Mouse (Mus musculus) heart, embryonic 16.5 days (tissue): ENCODE results near the gene Atad1. TPM values are rescaled to one million over a fixed set of nuclear protein-coding genes. Genes with fewer than 3 reads are reported as not detected.

Source experiments
- ATAC-seq: fragments of 200-750 bp; cut with Nextera tagmentation; replicated peaks from 2 replicates; pipeline ENCODE4 v1.8.0; 2017; ENCODE audit warnings: moderate number of reproducible peaks; ENCODE audit not compliant: insufficient read depth, low FRiP score; ENCODE audit errors: extremely low read depth
- H3K27ac ChIP-seq: fragments of 300-500 bp; sonication (generic); 2 replicates; pipeline ENCODE4 v1.5.1; 2014; ENCODE audit warnings: mild to moderate bottlenecking, low read length, control low read depth, moderate library complexity
- H3K27me3 ChIP-seq: fragments of 300-500 bp; sonication (generic); 2 replicates; pipeline ENCODE4 v1.6.1; 2014; ENCODE audit warnings: low read length, mixed read lengths; ENCODE audit not compliant: control insufficient read depth, insufficient read depth
- H3K36me3 ChIP-seq: fragments of 300-500 bp; sonication (generic); 2 replicates; pipeline ENCODE4 v1.6.1; 2014; ENCODE audit not compliant: control insufficient read depth, insufficient read depth
- H3K4me1 ChIP-seq: fragments of 300-500 bp; sonication (generic); 2 replicates; pipeline ENCODE4 v1.6.1; 2014; ENCODE audit warnings: low read length, mixed read lengths; ENCODE audit not compliant: control insufficient read depth, insufficient read depth
- H3K4me2 ChIP-seq: fragments of 300-500 bp; sonication (generic); 2 replicates; pipeline ENCODE4 v1.6.1; 2014; ENCODE audit warnings: low read depth, mild to moderate bottlenecking, control low read depth, low read length
- H3K4me3 ChIP-seq: fragments of 300-500 bp; sonication (generic); 2 replicates; pipeline ENCODE4 v1.5.1; 2014; ENCODE audit warnings: mild to moderate bottlenecking, control low read depth, low read length
- H3K9ac ChIP-seq: fragments of 300-500 bp; sonication (generic); 2 replicates; pipeline ENCODE4 v1.6.1; 2014; ENCODE audit warnings: low read length, control low read depth
- H3K9me3 ChIP-seq: fragments of 300-500 bp; sonication (generic); replicated peaks from 2 replicates; pipeline ENCODE4 v1.6.1; 2016; ENCODE audit warnings: low read length; ENCODE audit not compliant: control insufficient read depth
- WGBS: fragments of 180-500 bp; shearing (Covaris S2); extraction: QIAGEN DNeasy Blood & Tissue Kit; methylation state at CpG from one replicate; pipeline ENCODE4 v1.1.7; 2014; 5-methylcytosine and 5-hydroxymethylcytosine counted together
- polyA plus RNA-seq: library from polyadenylated mRNA; unstranded; fragments of >200 nt; fragmentation: Nextera tagmentation; extraction: Ambion mirVana; gene quantifications from 2 replicates; pipeline ENCODE4 v1.2.1, GENCODE M21; 2015

Atad1 gene
- polyA plus RNA-seq, 1 experiment from 2014 or later: 64.7 TPM

DNA sequence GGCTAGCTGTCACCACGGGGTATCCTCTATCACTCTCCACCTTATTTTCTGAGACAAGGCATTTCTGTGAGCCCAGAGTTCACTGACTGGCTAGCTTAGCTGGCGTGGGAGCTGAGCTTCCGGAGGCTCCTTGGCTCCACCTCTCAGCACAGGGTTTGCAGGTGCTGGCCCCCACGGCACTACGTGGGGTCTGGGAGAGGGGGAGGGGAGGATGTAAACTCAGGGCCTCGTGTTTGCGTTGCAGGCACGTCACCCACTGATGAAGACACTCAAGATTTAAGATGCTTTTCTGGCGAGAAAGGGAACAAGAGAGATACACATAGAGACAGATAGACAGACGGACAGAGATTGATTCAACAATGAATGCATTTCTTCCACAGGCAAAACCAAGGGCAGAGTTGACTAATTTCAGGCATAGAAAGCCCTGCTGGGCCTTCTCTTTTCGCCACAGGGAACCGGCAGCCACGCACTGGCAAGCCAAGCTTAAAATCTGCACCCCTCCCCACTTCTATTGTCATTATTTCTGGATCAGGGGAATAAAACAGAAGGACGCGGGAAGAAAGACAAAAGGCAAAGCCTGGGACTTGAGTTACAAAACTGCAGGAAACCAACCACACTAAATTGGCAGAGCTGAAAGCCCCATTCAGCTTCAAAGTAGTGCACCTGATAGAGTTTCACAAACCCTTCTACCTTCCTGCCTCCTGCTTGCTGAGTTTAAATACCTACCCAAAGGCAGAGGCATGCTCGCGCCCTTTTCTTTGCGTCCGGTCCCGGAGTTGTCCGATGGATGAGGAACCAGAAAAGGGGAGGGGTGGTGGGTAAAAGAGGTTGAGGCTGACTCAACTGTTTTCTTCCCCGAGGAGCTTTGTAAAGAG is 12.9 kb downstream of the Atad1 start:
- no peaks in the 10 kb centered on the region for H3K36me3 ChIP-seq
- H3K4me2 ChIP-seq: peak overlapping the region; percentile 27
- H3K9me3 ChIP-seq: no peaks in the 10 kb centered on the region
- H3K27ac ChIP-seq: peak overlapping the region; percentile 33; the same call in 1 of the 2 replicates
- 0 out of 2 replicates have a peak overlapping the region, but pooled peaks have one; percentile 2 for H3K9ac ChIP-seq
- peaks cover 8% of the 10 kb centered on the region for H3K27me3 ChIP-seq
- ATAC-seq: 0 out of 2 replicates have a peak, but pooled peaks have one; percentile 18
- peaks cover 5% of the 10 kb centered on the region; the same call in 1 of the 2 replicates for H3K4me1 ChIP-seq
- 5% methylated on average over 22 of the region's 22 CpGs for WGBS
- peak overlapping the region; percentile 20 for H3K4me3 ChIP-seq

GRCm38 (mm10) chr19:32723817-32724216 is 15.8 kb downstream of the Atad1 start:
- Histone ChIP-seq H3K9ac (no peak overlapping the region), H3K27ac (no peak overlapping the region), H3K27me3 (peaks cover 8% of the 10 kb centered on the region), H3K4me1 (peaks cover 5% of the 10 kb centered on the region; the same call in 1 of the 2 replicates), H3K9me3 (no peaks in the 10 kb centered on the region), H3K4me3 (no peak overlapping the region), H3K4me2 (no peak overlapping the region), H3K36me3 (no peaks in the 10 kb centered on the region)
- 44% methylated on average over 7 of the region's 7 CpGs for WGBS
- no peak for ATAC-seq

DNA sequence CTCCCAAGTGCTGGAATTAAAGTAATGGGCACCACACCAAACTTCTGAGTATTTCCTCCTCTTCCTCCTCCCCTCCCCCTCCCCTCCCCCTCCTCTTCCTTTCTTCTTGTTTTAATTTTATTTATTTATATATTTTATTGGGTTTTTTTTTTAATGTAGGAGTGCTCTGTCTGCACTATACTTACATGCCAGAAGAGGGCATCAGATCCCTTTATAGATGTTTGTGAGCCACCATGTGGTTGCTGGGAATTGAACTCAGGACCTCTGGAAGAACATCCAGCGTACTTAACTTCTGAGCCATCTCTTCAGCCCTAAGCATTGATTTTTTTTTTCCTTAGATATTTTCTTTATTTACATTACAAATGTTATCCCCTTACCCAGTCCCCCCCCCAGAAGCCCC is 19.3 kb downstream of the Atad1 start:
- no peaks in the 10 kb centered on the region for H3K36me3 ChIP-seq
- H3K4me2 ChIP-seq: no peak overlapping the region
- H3K4me3 ChIP-seq: no peak overlapping the region
- H3K9ac ChIP-seq: no peak overlapping the region
- no peak for ATAC-seq
- no peaks in the 10 kb centered on the region for H3K4me1 ChIP-seq
- H3K27ac ChIP-seq: no peak overlapping the region
- no peaks in the 10 kb centered on the region for H3K27me3 ChIP-seq
- H3K9me3 ChIP-seq: no peaks in the 10 kb centered on the region
- WGBS: 82% methylated on average over 1 of the region's 1 CpGs

GRCm38 (mm10) chr19:32717590-32717989 is 22.0 kb downstream of the Atad1 start:
- H3K27me3 ChIP-seq: no peaks in the 10 kb centered on the region
- WGBS: 60% methylated on average over 3 of the region's 3 CpGs
- H3K4me2 ChIP-seq: no peak overlapping the region
- 0 out of 2 replicates have a peak, but pooled peaks cover 4% of the 10 kb centered on the region for H3K4me1 ChIP-seq
- H3K27ac ChIP-seq: no peak overlapping the region
- H3K36me3 ChIP-seq: no peaks in the 10 kb centered on the region
- H3K9ac ChIP-seq: no peak overlapping the region
- no peak overlapping the region for H3K4me3 ChIP-seq
- ATAC-seq: no peak
- H3K9me3 ChIP-seq: no peaks in the 10 kb centered on the region

GRCm38 (mm10) chr19:32715681-32716080 is 23.9 kb downstream of the Atad1 start:
- Histone ChIP-seq H3K9ac (no peak overlapping the region), H3K4me1 (peaks cover 10% of the 10 kb centered on the region), H3K4me3 (no peak overlapping the region), H3K9me3 (no peaks in the 10 kb centered on the region), H3K27ac (no peak overlapping the region), H3K36me3 (no peaks in the 10 kb centered on the region), H3K4me2 (no peak overlapping the region), H3K27me3 (no peaks in the 10 kb centered on the region)
- ATAC-seq: no peak

DNA sequence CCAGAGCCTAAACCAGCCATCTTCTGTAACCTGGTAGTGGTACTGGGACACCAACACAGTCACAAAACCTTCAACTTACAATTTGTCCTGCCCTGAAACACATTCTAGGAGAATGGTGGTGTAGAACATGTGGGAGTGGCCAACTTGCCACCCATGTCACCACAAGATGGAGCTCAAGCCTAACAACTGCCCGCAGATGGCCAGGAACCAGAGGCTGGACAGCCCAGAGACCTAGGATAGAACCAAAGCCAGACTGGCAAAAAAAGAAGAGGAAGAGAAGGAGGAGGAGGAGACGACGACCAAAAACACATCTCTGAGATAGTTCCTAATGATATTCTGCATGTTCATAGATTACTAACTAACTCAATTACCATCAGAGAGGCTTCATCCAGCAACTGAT is 24.4 kb downstream of the Atad1 start:
- Histone ChIP-seq H3K36me3 (no peaks in the 10 kb centered on the region), H3K4me2 (no peak overlapping the region), H3K9ac (no peak overlapping the region), H3K4me3 (no peak overlapping the region), H3K4me1 (peaks cover 12% of the 10 kb centered on the region), H3K27ac (no peak overlapping the region), H3K27me3 (no peaks in the 10 kb centered on the region), H3K9me3 (no peaks in the 10 kb centered on the region)
- ATAC-seq: no peak
- 3% methylated on average over 3 of the region's 3 CpGs for WGBS

GRCm38 (mm10) chr19:32713471-32713870 is 26.1 kb downstream of the Atad1 start:
- Histone ChIP-seq H3K9ac (no peak overlapping the region), H3K36me3 (no peaks in the 10 kb centered on the region), H3K4me1 (peaks cover 12% of the 10 kb centered on the region), H3K4me3 (no peak overlapping the region), H3K9me3 (no peaks in the 10 kb centered on the region), H3K4me2 (no peak overlapping the region), H3K27ac (no peak overlapping the region), H3K27me3 (no peaks in the 10 kb centered on the region)
- ATAC-seq: no peak
- 76% methylated on average over 3 of the region's 3 CpGs for WGBS

GRCm38 (mm10) chr19:32712588-32713042 is 27.0 kb downstream of the Atad1 start:
- H3K4me1 ChIP-seq: peaks cover 12% of the 10 kb centered on the region
- peak overlapping the region; percentile 90 for H3K9ac ChIP-seq
- no peaks in the 10 kb centered on the region for H3K27me3 ChIP-seq
- no peaks in the 10 kb centered on the region for H3K36me3 ChIP-seq
- peak overlapping the region; percentile 95 for H3K27ac ChIP-seq
- peak; percentile 83 for ATAC-seq
- H3K4me3 ChIP-seq: peak overlapping the region; percentile 76
- peak overlapping the region; percentile 95 for H3K4me2 ChIP-seq
- 2% methylated on average over 11 of the region's 11 CpGs for WGBS
- no peaks in the 10 kb centered on the region for H3K9me3 ChIP-seq

- peak overlapping the region; percentile 95 for H3K4me2 ChIP-seq
- peak overlapping the region; percentile 76 for H3K4me3 ChIP-seq
- H3K36me3 ChIP-seq: no peaks in the 10 kb centered on the region
- WGBS: under 1% methylated on average over 63 of the region's 63 CpGs
- H3K9ac ChIP-seq: peak overlapping the region; percentile 90
- H3K9me3 ChIP-seq: no peaks in the 10 kb centered on the region
- peak; percentile 97 for ATAC-seq
- H3K27me3 ChIP-seq: no peaks in the 10 kb centered on the region
- peak overlapping the region; percentile 95 for H3K27ac ChIP-seq
- H3K4me1 ChIP-seq: peaks cover 12% of the 10 kb centered on the region
Measured at GRCm38 (mm10) chr19:32711761-32712541, 27.6 kb downstream of the Atad1 start.
